Mouse (Mus musculus): Measurements from ENCODE around the gene Krt26. TPM values are rescaled to one million over a fixed set of nuclear protein-coding genes. Genes with fewer than 3 reads are reported as not detected.

Krt26 gene
- polyA plus RNA-seq, 1 experiment from 2014 or later: not detected

- Histone ChIP-seq H3K4me3 (replicated peaks; ENCODE audit: low read length) (no peak overlapping the region), H3K4me2 (ENCODE audit: low read depth, low read length) (no peak overlapping the region), H3K36me3 (ENCODE audit: control insufficient read depth, insufficient read depth, low read length) (no peaks in the 10 kb centered on the region), H3K27ac (ENCODE audit: low read length) (no peak overlapping the region), H3K9ac (ENCODE audit: low read length) (no peak overlapping the region; the same call in 1 of the 2 replicates), H3K27me3 (ENCODE audit: control insufficient read depth, insufficient read depth, low read length) (no peaks in the 10 kb centered on the region), H3K4me1 (ENCODE audit: control insufficient read depth, insufficient read depth, low read length) (no peaks in the 10 kb centered on the region), H3K9me3 (replicated peaks; ENCODE audit: control insufficient read depth, low read length) (no peaks in the 10 kb centered on the region)
- ATAC-seq (ENCODE audit: insufficient read depth, low FRiP score): no peak
- WGBS: 68% methylated on average over 1 of the region's 1 CpGs
Observed at GRCm38 (mm10) chr11:99310882-99311281, 26.9 kb downstream of the Krt26 start.

DNA sequence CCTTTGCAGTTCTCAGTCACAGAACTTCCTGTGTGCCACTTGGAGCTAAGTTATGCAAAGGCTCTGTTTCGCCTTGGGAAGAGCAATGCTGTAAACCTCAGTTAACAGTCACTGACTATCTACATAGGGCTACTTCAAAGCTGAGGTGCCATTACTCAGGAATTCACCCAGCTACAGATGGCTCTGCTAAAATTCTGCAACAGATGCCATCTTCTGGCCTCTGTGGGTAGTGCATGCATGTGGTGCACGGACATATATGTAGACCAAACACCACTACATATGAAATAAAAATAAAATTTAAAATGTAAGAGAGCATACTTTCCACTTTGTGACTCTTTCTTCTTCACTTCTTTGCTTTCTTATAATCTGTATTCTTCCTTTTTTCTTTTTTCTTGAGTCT is 30.2 kb downstream of the Krt26 start:
- H3K27ac ChIP-seq (ENCODE audit: low read length): no peak overlapping the region
- no peak overlapping the region for H3K4me2 ChIP-seq (ENCODE audit: low read depth, low read length)
- H3K36me3 ChIP-seq (ENCODE audit: control insufficient read depth, insufficient read depth, low read length): no peaks in the 10 kb centered on the region
- 39% methylated on average over 2 of the region's 2 CpGs for WGBS
- H3K27me3 ChIP-seq (ENCODE audit: control insufficient read depth, insufficient read depth, low read length): no peaks in the 10 kb centered on the region
- no peaks in the 10 kb centered on the region for H3K9me3 ChIP-seq (replicated peaks; ENCODE audit: control insufficient read depth, low read length)
- H3K4me3 ChIP-seq (replicated peaks; ENCODE audit: low read length): no peak overlapping the region
- H3K9ac ChIP-seq (ENCODE audit: low read length): no peak overlapping the region
- no peaks in the 10 kb centered on the region for H3K4me1 ChIP-seq (ENCODE audit: control insufficient read depth, insufficient read depth, low read length)
- ATAC-seq (ENCODE audit: insufficient read depth, low FRiP score): no peak

GRCm38 (mm10) chr11:99295039-99295438 is 42.7 kb downstream of the Krt26 start:
- no peaks in the 10 kb centered on the region for H3K4me1 ChIP-seq (ENCODE audit: control insufficient read depth, insufficient read depth, low read length)
- H3K4me3 ChIP-seq (replicated peaks; ENCODE audit: low read length): no peak overlapping the region
- no peaks in the 10 kb centered on the region for H3K27me3 ChIP-seq (ENCODE audit: control insufficient read depth, insufficient read depth, low read length)
- H3K9me3 ChIP-seq (replicated peaks; ENCODE audit: control insufficient read depth, low read length): no peaks in the 10 kb centered on the region
- H3K36me3 ChIP-seq (ENCODE audit: control insufficient read depth, insufficient read depth, low read length): no peaks in the 10 kb centered on the region
- H3K9ac ChIP-seq (ENCODE audit: low read length): no peak overlapping the region
- no peak overlapping the region for H3K27ac ChIP-seq (ENCODE audit: low read length)
- no peak overlapping the region for H3K4me2 ChIP-seq (ENCODE audit: low read depth, low read length)
- no peak for ATAC-seq (ENCODE audit: insufficient read depth, low FRiP score)
- 40% methylated on average over 5 of the region's 5 CpGs for WGBS

GRCm38 (mm10) chr11:99292846-99293245 is 44.9 kb downstream of the Krt26 start:
- Histone ChIP-seq H3K4me2 (ENCODE audit: low read depth, low read length) (no peak overlapping the region), H3K27ac (ENCODE audit: low read length) (no peak overlapping the region), H3K9me3 (replicated peaks; ENCODE audit: control insufficient read depth, low read length) (no peaks in the 10 kb centered on the region), H3K4me3 (replicated peaks; ENCODE audit: low read length) (no peak overlapping the region), H3K27me3 (ENCODE audit: control insufficient read depth, insufficient read depth, low read length) (no peaks in the 10 kb centered on the region), H3K4me1 (ENCODE audit: control insufficient read depth, insufficient read depth, low read length) (no peaks in the 10 kb centered on the region), H3K9ac (ENCODE audit: low read length) (no peak overlapping the region), H3K36me3 (ENCODE audit: control insufficient read depth, insufficient read depth, low read length) (no peaks in the 10 kb centered on the region)
- ATAC-seq (ENCODE audit: insufficient read depth, low FRiP score): no peak
- WGBS: 61% methylated on average over 5 of the region's 5 CpGs

DNA sequence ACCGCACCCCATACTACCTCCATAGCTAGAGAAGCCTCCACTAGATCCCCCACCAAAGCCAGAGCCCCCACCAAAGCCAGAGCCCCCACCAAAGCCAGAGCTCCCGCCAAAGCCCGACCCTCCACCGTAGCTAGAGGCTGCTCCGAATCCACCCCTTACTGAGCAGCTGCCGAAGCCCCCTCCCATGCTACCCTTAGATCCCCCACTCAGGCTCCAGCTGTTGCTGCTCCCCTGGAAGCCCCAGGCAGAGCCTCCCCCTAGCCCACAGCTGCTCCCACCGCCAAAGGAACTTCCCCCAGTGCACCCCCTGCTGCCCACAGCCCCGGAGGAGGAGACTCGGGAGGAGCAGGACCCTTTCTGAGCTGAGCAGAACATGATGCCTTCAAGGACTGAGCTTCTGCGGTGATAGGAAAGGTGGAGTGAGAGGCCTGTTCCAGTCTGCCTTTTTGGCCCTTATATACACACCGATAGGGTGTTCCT is 52.9 kb downstream of the Krt26 start, which contains the start of gene Krt24:
Gene Krt24, minus strand, starts transcription at position 430 of the 480 bp plus-strand sequence.
- Histone ChIP-seq H3K4me1 (ENCODE audit: control insufficient read depth, insufficient read depth, low read length) (no peaks in the 10 kb centered on the region), H3K27ac (ENCODE audit: low read length) (no peak within 1 kb of the TSS), H3K4me2 (ENCODE audit: low read depth, low read length) (no peak within 1 kb of the TSS), H3K9ac (ENCODE audit: low read length) (0 out of 2 replicates have a peak within 1 kb of the TSS, but pooled peaks have one; percentile 15), H3K4me3 (replicated peaks; ENCODE audit: low read length) (no peak within 1 kb of the TSS), H3K36me3 (ENCODE audit: control insufficient read depth, insufficient read depth, low read length) (no peaks in the 10 kb centered on the region), H3K9me3 (replicated peaks; ENCODE audit: control insufficient read depth, low read length) (no peaks in the 10 kb centered on the region), H3K27me3 (ENCODE audit: control insufficient read depth, insufficient read depth, low read length) (no peaks in the 10 kb centered on the region)
- no peak for ATAC-seq (ENCODE audit: insufficient read depth, low FRiP score)
- WGBS: 32% methylated on average over 11 of the region's 11 CpGs

DNA sequence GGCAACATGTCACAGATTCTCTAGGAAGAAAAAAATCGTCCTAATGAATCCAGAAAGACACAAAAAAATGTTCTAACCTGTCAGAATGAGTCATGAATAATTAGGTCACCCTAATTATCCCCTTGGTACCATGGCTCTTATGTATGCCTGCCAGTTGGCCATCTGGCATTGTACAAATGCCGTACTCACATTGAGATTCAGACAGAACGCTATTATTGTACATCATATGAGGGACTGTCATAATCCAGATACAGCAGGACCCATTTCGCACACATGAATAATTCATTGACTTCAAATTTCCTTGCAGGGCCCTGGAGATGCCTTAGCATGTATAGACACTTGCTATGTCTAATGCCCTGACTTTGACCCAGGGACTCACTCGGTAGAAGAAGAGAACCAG is 53.8 kb downstream of the Krt26 start:
- H3K9me3 ChIP-seq (replicated peaks; ENCODE audit: control insufficient read depth, low read length): no peaks in the 10 kb centered on the region
- H3K9ac ChIP-seq (ENCODE audit: low read length): no peak overlapping the region
- H3K27me3 ChIP-seq (ENCODE audit: control insufficient read depth, insufficient read depth, low read length): no peaks in the 10 kb centered on the region
- ATAC-seq (ENCODE audit: insufficient read depth, low FRiP score): no peak
- no peak overlapping the region for H3K27ac ChIP-seq (ENCODE audit: low read length)
- no peak overlapping the region for H3K4me3 ChIP-seq (replicated peaks; ENCODE audit: low read length)
- H3K36me3 ChIP-seq (ENCODE audit: control insufficient read depth, insufficient read depth, low read length): no peaks in the 10 kb centered on the region
- H3K4me1 ChIP-seq (ENCODE audit: control insufficient read depth, insufficient read depth, low read length): no peaks in the 10 kb centered on the region
- no peak overlapping the region for H3K4me2 ChIP-seq (ENCODE audit: low read depth, low read length)
- WGBS: 77% methylated on average over 5 of the region's 5 CpGs

- no peak overlapping the region for H3K4me2 ChIP-seq (ENCODE audit: low read depth, low read length)
- H3K9me3 ChIP-seq (replicated peaks; ENCODE audit: control insufficient read depth, low read length): no peaks in the 10 kb centered on the region
- no peak overlapping the region for H3K9ac ChIP-seq (ENCODE audit: low read length)
- H3K4me3 ChIP-seq (replicated peaks; ENCODE audit: low read length): no peak overlapping the region
- 48% methylated on average over 4 of the region's 4 CpGs for WGBS
- H3K27me3 ChIP-seq (ENCODE audit: control insufficient read depth, insufficient read depth, low read length): no peaks in the 10 kb centered on the region
- ATAC-seq (ENCODE audit: insufficient read depth, low FRiP score): no peak
- no peak overlapping the region for H3K27ac ChIP-seq (ENCODE audit: low read length)
- no peaks in the 10 kb centered on the region for H3K4me1 ChIP-seq (ENCODE audit: control insufficient read depth, insufficient read depth, low read length)
- no peaks in the 10 kb centered on the region for H3K36me3 ChIP-seq (ENCODE audit: control insufficient read depth, insufficient read depth, low read length)
Observed at GRCm38 (mm10) chr11:99283334-99283733, 54.4 kb downstream of the Krt26 start.

- WGBS: 74% methylated on average over 9 of the region's 9 CpGs
- no peak overlapping the region for H3K27ac ChIP-seq (ENCODE audit: low read length)
- H3K36me3 ChIP-seq (ENCODE audit: control insufficient read depth, insufficient read depth, low read length): no peaks in the 10 kb centered on the region
- no peaks in the 10 kb centered on the region for H3K4me1 ChIP-seq (ENCODE audit: control insufficient read depth, insufficient read depth, low read length)
- no peak overlapping the region for H3K4me2 ChIP-seq (ENCODE audit: low read depth, low read length)
- H3K27me3 ChIP-seq (ENCODE audit: control insufficient read depth, insufficient read depth, low read length): no peaks in the 10 kb centered on the region
- H3K4me3 ChIP-seq (replicated peaks; ENCODE audit: low read length): no peak overlapping the region
- no peaks in the 10 kb centered on the region for H3K9me3 ChIP-seq (replicated peaks; ENCODE audit: control insufficient read depth, low read length)
- H3K9ac ChIP-seq (ENCODE audit: low read length): no peak overlapping the region
- ATAC-seq (ENCODE audit: insufficient read depth, low FRiP score): no peak
Observed at GRCm38 (mm10) chr11:99281116-99281515, 56.6 kb downstream of the Krt26 start.

DNA sequence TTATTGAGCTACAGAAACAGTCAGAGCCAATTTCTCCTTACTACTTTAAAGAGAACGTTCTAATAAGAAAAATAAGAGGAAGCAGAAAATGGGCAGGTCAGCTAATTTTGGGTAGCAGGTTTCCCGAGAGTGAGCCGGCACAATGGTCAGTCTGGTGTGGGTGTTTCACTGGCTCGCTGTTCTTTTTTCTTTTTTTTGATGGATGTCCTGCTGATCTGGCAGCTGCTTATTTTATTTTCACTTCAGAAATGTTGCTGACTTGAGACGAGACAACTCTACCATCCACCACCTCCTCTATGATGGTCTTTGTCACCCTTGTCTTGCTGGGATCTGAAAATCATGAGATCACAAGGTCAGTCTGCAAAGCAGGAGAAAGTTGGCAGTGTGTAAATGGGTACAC is 57.8 kb downstream of the Krt26 start:
- Histone ChIP-seq H3K27ac (ENCODE audit: low read length) (no peak overlapping the region), H3K9ac (ENCODE audit: low read length) (no peak overlapping the region), H3K36me3 (ENCODE audit: control insufficient read depth, insufficient read depth, low read length) (no peaks in the 10 kb centered on the region), H3K27me3 (ENCODE audit: control insufficient read depth, insufficient read depth, low read length) (no peaks in the 10 kb centered on the region), H3K4me3 (replicated peaks; ENCODE audit: low read length) (no peak overlapping the region), H3K4me2 (ENCODE audit: low read depth, low read length) (no peak overlapping the region), H3K9me3 (replicated peaks; ENCODE audit: control insufficient read depth, low read length) (no peaks in the 10 kb centered on the region), H3K4me1 (ENCODE audit: control insufficient read depth, insufficient read depth, low read length) (no peaks in the 10 kb centered on the region)
- no peak for ATAC-seq (ENCODE audit: insufficient read depth, low FRiP score)
- WGBS: 62% methylated on average over 5 of the region's 5 CpGs

Data from stomach, embryonic 16.5 days (tissue).